Mouse (Mus musculus) cerebellum, adult 9-11 months (tissue): Measurements from ENCODE around the gene Ube4a.

Experiments used
- DNase-seq: peaks from one replicate; pipeline ENCODE4 v3.0.0; 2022

Ube4a gene

GRCm38 (mm10) chr9:44965126-44965832 is at the start of gene Ube4a:
TSS of gene Ube4a (minus strand) at chr9:44965600.
- peak; percentile 99 for DNase-seq

- DNase-seq = no peak
Measured at GRCm38 (mm10) chr9:45014879-45015278, 49.5 kb upstream of the Ube4a start.

GRCm38 (mm10) chr9:45011291-45011690 is 45.9 kb upstream of the Ube4a start:
- no peak for DNase-seq

- DNase-seq = no peak
Measured at GRCm38 (mm10) chr9:45010461-45010860, 45.1 kb upstream of the Ube4a start.

GRCm38 (mm10) chr9:45009180-45010078 is 44.0 kb upstream of the Ube4a start, which contains the start of gene Cd3e:
TSS of gene Cd3e (minus strand) at chr9:45009627.
- DNase-seq = no peak

- DNase-seq = no peak
Measured at GRCm38 (mm10) chr9:45008342-45008741, 42.9 kb upstream of the Ube4a start.

- no peak for DNase-seq
Measured at GRCm38 (mm10) chr9:45007404-45007803, 42.0 kb upstream of the Ube4a start.

- DNase-seq = no peak
Measured at GRCm38 (mm10) chr9:45000249-45000648, 34.8 kb upstream of the Ube4a start.

- DNase-seq = no peak
Measured at GRCm38 (mm10) chr9:44999776-45000175, 34.4 kb upstream of the Ube4a start.

GRCm38 (mm10) chr9:44999171-44999570 is 33.8 kb upstream of the Ube4a start:
- peak; percentile 80 for DNase-seq

- DNase-seq = no peak
Measured at GRCm38 (mm10) chr9:44998138-44998537, 32.7 kb upstream of the Ube4a start.

- no peak for DNase-seq
Measured at GRCm38 (mm10) chr9:44996590-44996989, 31.2 kb upstream of the Ube4a start.

GRCm38 (mm10) chr9:44994962-44995361 is 29.6 kb upstream of the Ube4a start:
- DNase-seq = no peak

GRCm38 (mm10) chr9:44993268-44993667 is 27.9 kb upstream of the Ube4a start:
- DNase-seq = no peak

GRCm38 (mm10) chr9:44992271-44992670 is 26.9 kb upstream of the Ube4a start:
- DNase-seq = peak; percentile 70

- DNase-seq = no peak
Measured at GRCm38 (mm10) chr9:44991821-44992220, 26.4 kb upstream of the Ube4a start.

GRCm38 (mm10) chr9:44986976-44987375 is 21.6 kb upstream of the Ube4a start:
- DNase-seq = no peak

- DNase-seq = no peak
Measured at GRCm38 (mm10) chr9:44986242-44986781, 20.9 kb upstream of the Ube4a start.

GRCm38 (mm10) chr9:44985721-44986161 is 20.3 kb upstream of the Ube4a start:
- no peak for DNase-seq

- DNase-seq = no peak
Measured at GRCm38 (mm10) chr9:44983001-44983400, 17.6 kb upstream of the Ube4a start.

GRCm38 (mm10) chr9:44982531-44982930 is 17.1 kb upstream of the Ube4a start:
- DNase-seq = no peak

GRCm38 (mm10) chr9:44982081-44982480 is 16.7 kb upstream of the Ube4a start:
- DNase-seq = no peak

- DNase-seq = no peak
Measured at GRCm38 (mm10) chr9:44981676-44982075, 16.3 kb upstream of the Ube4a start, which contains the start of gene Cd3d. TSS of gene Cd3d (plus strand) at chr9:44981786.

GRCm38 (mm10) chr9:44981104-44981503 is 15.7 kb upstream of the Ube4a start:
- DNase-seq = no peak
